Mouse (Mus musculus) forebrain, embryonic 10.5 days (tissue): ENCODE measurements around the gene 2200002J24Rik. TPM values are rescaled to one million over a fixed set of nuclear protein-coding genes. Genes with fewer than 3 reads are reported as not detected.
"Not testable (repeated sequence)": the region's sequence is repeated elsewhere in the genome, so short reads cannot be mapped to it uniquely, and the experiment has no call there.

Experiments
- DNase-seq: peaks from one replicate; pipeline ENCODE4 v3.0.0-alpha.2; 2017; ENCODE audit warnings: low spot score; ENCODE audit errors: extremely low spot score
- H3K27ac ChIP-seq: fragments of 300-500 bp; sonication (generic); 2 replicates; pipeline ENCODE4 v1.5.1; 2016; ENCODE audit warnings: mild to moderate bottlenecking
- H3K27me3 ChIP-seq: fragments of 300-500 bp; sonication (generic); 2 replicates; pipeline ENCODE4 v1.6.1; 2016; ENCODE audit warnings: mild to moderate bottlenecking; ENCODE audit not compliant: poor library complexity, severe bottlenecking
- H3K36me3 ChIP-seq: fragments of 300-500 bp; sonication (generic); replicated peaks from 2 replicates; pipeline ENCODE4 v1.6.1; 2016; ENCODE audit warnings: mild to moderate bottlenecking, moderate library complexity
- H3K4me1 ChIP-seq: fragments of 300-500 bp; sonication (generic); 2 replicates; pipeline ENCODE4 v1.6.1; 2016
- H3K4me3 ChIP-seq: fragments of 300-500 bp; sonication (generic); 2 replicates; pipeline ENCODE4 v1.5.1; 2016; ENCODE audit warnings: mild to moderate bottlenecking, moderate library complexity
- H3K9me3 ChIP-seq: fragments of 300-500 bp; sonication (generic); 2 replicates; pipeline ENCODE4 v1.6.1; 2016; ENCODE audit warnings: mild to moderate bottlenecking, moderate library complexity
- WGBS: fragments of 180-500 bp; shearing (Covaris S2); methylation state at CpG from one replicate; pipeline ENCODE4 v1.1.7; 2016; 5-methylcytosine and 5-hydroxymethylcytosine counted together
- polyA plus RNA-seq: library from polyadenylated mRNA; unstranded; fragments of >200 nt; fragmentation: Nextera tagmentation; extraction: Ambion mirVana; gene quantifications from 2 replicates; pipeline ENCODE4 v1.2.1, GENCODE M21; 2016

The 2200002J24Rik gene
- polyA plus RNA-seq, 1 experiment from 2014 or later, result not detected

DNA sequence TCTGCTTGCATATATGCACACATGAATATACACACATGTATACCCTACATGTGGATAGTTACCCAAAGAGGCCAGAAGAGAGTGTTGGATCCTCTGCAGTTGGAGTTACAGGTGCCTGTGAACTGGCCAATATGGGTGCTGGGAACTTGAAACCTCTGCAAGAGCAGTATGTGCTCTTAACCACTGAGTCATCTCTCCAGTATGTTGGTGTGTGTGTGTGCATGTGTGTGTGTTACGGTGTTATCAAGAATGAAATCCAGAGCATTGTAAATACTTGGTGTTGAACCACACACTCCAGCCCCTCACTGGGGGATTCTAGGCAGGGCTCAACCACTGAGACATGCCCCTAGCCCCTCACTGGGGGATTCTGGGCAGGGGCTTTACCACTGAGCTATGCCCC lies 8.7 kb downstream of the 2200002J24Rik start:
- H3K4me1 ChIP-seq, result no peaks in the 10 kb centered on the region
- no peak overlapping the region for H3K4me3 ChIP-seq
- H3K27me3 ChIP-seq, result no peaks in the 10 kb centered on the region
- WGBS, result 88% methylated on average over 1 of the region's 1 CpGs
- no peaks in the 10 kb centered on the region for H3K36me3 ChIP-seq
- no peak overlapping the region for H3K27ac ChIP-seq
- no peaks in the 10 kb centered on the region for H3K9me3 ChIP-seq
- DNase-seq, result no peak

DNA sequence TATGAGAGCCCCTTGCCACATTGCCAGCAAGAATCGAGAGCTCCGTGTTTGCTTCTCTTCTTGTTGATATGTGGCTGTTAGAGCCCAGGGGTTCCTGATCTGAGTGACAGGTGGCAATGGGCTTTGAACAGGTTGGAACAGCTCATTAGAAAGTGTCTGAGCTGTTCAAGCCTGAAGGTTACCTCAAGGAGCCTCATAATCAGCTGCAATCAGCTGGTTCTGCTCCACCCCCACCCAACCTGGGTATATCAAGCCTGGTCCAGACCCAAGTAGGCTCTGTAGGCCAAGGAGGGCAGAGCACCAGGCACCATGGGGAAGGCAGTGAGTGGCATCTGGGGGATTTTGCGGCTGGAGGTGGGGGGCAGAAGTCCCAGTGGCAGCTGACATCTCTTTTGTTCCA lies 13.2 kb downstream of the 2200002J24Rik start, which contains the start of gene Atp4a:
Gene Atp4a, plus strand, starts transcription at position 268 of the 400 bp plus-strand sequence.
- Histone ChIP-seq H3K27me3 (peaks cover 23% of the 10 kb centered on the region), H3K4me1 (peaks cover 3% of the 10 kb centered on the region), H3K36me3 (no peaks in the 10 kb centered on the region), H3K4me3 (no peak within 1 kb of the TSS), H3K9me3 (no peaks in the 10 kb centered on the region), H3K27ac (no peak within 1 kb of the TSS)
- 86% methylated on average over 3 of the region's 3 CpGs for WGBS
- DNase-seq, result no peak

DNA sequence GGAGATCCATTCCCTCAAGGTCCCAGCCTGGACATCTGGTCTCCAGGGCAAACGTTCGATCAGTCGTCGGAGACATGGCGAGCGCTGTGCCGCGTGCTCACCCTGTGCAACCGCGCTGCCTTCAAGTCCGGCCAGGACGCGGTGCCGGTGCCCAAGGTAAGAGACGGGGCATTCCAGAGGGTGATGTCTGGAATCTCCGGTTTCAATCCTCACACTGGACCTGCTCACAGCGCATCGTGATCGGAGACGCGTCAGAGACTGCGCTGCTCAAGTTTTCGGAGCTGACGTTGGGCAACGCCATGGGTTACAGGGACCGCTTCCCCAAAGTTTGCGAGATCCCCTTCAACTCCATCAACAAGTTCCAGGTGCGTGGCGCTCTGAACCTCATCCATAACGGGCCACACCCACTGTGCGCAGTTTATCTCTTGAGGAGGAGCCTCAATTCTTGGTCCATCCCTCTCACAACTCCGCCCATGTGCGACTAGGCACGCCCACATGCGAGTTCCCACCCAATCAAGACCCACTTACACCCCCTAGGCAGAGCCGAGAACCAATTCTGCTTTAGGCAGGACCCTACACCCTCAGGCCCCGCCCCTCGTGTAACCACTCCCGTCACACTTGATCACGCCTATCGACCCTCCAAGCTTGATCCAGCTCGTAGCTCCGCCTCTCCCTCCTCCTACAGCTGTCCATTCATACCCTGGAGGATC lies 18.4 kb downstream of the 2200002J24Rik start:
- DNase-seq, result peak; percentile 89
- 1% methylated on average over 43 of the region's 43 CpGs for WGBS
- Histone ChIP-seq H3K4me3 (peak overlapping the region; percentile 54), H3K27ac (peak overlapping the region; percentile 62; the same call in 1 of the 2 replicates), H3K4me1 (peaks cover 14% of the 10 kb centered on the region), H3K36me3 (no peaks in the 10 kb centered on the region), H3K9me3 (no peaks in the 10 kb centered on the region), H3K27me3 (peaks cover 49% of the 10 kb centered on the region)

DNA sequence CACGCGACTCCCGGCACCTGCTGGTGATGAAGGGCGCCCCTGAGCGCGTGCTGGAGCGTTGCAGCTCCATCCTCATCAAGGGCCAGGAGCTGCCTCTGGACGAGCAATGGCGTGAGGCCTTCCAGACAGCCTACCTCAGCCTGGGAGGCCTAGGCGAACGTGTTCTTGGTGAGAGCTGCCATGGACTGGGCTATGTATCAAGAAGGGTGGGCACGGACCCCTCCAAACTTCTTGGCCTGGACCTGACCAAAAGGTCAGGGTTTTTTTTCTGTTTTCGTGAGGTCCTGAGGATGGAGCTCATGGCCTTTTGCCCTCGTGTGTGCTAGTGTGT lies 19.0 kb downstream of the 2200002J24Rik start:
- Histone ChIP-seq H3K36me3 (no peaks in the 10 kb centered on the region), H3K9me3 (no peaks in the 10 kb centered on the region), H3K27ac (peak overlapping the region; percentile 62; the same call in 1 of the 2 replicates), H3K4me1 (peaks cover 14% of the 10 kb centered on the region), H3K27me3 (peaks cover 49% of the 10 kb centered on the region), H3K4me3 (peak overlapping the region; percentile 54)
- no peak for DNase-seq
- WGBS, result 9% methylated on average over 14 of the region's 14 CpGs

DNA sequence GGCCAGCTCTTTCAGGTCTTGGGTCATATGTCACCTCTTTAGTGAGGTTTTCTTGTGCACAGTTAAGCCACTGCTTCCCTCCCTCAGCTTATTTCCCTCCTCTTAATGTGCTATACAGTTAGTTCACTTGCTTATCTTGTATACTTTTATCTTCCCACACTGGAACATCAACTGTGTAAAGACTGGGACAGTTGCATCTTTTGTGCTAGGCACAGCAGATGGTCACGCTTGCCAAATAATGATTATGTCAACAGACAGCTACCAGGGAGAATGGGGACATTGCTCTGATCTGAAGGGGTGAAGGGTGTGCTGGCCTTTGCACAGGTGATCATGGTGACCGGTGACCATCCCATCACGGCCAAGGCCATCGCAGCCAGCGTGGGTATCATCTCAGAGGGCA lies 20.9 kb downstream of the 2200002J24Rik start:
- no peak overlapping the region for H3K27ac ChIP-seq
- no peak overlapping the region for H3K4me3 ChIP-seq
- peaks cover 48% of the 10 kb centered on the region for H3K27me3 ChIP-seq
- H3K4me1 ChIP-seq, result peaks cover 27% of the 10 kb centered on the region
- H3K9me3 ChIP-seq, result no peaks in the 10 kb centered on the region
- DNase-seq, result no peak
- no peaks in the 10 kb centered on the region for H3K36me3 ChIP-seq
- WGBS, result 98% methylated on average over 5 of the region's 5 CpGs

DNA sequence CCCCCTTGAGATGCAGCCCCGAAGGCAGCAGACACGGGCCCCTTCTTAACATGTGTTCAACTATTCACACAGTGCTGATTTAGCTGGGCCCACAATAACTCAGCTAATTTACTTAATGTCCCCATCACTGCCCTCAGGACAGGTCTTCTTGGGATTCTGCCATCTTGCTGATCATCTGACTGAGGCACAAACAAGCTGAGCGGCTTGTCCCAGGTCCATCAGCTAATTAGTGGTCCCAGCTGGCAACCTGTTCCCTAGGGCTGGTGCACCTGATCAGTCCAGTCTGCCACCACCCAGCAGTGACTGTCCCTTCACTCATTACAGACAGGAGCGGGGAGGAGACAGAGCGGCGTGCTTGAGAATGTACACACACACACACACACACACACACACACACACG lies 22.6 kb downstream of the 2200002J24Rik start:
- H3K27ac ChIP-seq, result no peak overlapping the region
- H3K4me3 ChIP-seq, result no peak overlapping the region
- peaks cover 30% of the 10 kb centered on the region for H3K4me1 ChIP-seq
- no peaks in the 10 kb centered on the region for H3K9me3 ChIP-seq
- DNase-seq, result no peak
- peaks cover 12% of the 10 kb centered on the region for H3K36me3 ChIP-seq
- 88% methylated on average over 7 of the region's 7 CpGs for WGBS
- H3K27me3 ChIP-seq, result peaks cover 32% of the 10 kb centered on the region

DNA sequence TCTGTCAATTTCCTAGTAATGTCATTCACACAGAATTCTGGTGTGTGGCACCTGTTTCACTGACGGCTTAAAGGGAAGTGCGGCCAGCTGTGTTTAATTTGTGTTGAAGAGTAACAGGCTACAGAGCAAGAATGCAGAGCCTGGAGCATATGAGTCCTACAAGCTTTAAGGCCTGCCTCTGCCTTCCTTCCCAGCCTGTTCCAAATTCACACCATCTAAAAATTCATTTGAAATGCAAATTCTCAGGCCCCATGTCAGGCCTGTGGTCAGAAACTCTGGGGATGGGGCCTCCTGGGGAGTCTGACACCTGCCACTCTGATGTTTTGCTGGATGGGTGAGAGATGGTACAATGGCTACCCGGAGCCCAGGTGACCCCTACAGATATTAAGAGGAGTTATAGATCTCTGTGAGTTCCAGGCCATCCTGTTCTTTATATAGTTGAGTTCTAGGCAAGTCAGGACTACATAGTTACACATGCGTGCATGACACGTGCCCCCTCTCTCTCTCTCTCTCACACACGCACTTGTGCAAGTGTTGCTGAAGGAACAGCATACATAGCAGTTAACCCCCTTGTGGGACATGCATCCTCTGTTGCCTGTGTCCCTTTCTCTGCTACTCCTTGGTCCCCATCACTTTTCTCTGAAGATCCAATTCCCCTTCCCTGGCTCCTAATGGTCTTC lies 24.7 kb downstream of the 2200002J24Rik start:
- no peak overlapping the region for H3K4me3 ChIP-seq
- no peak for DNase-seq
- peaks cover 30% of the 10 kb centered on the region for H3K36me3 ChIP-seq
- H3K27ac ChIP-seq, result no peak overlapping the region
- H3K27me3 ChIP-seq, result peaks cover 11% of the 10 kb centered on the region
- 76% methylated on average over 6 of the region's 6 CpGs for WGBS
- H3K9me3 ChIP-seq, result no peaks in the 10 kb centered on the region
- H3K4me1 ChIP-seq, result peaks cover 23% of the 10 kb centered on the region

DNA sequence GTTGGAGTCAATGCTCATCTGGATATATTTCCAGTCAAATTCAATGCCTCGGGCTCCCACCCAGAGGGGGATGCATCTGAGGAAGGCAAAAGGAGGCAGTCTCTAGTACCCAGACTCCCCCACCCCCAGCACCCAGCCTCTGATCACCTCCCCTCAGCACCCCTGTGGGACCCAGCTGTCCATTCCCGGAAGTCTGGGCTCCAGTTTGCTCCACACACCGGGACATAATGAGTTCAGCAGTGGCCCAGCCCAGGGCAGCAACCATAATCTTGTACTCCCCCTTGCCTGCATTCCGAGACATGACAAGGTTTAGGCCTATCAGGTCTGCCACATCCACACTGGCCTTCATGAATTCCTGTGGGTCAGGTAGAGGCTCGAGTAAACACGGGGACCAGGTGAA lies 29.5 kb downstream of the 2200002J24Rik start:
- no peak overlapping the region for H3K27ac ChIP-seq
- WGBS, result 87% methylated on average over 6 of the region's 6 CpGs
- no peak for DNase-seq
- H3K4me1 ChIP-seq, result peaks cover 35% of the 10 kb centered on the region
- no peaks in the 10 kb centered on the region for H3K9me3 ChIP-seq
- H3K36me3 ChIP-seq, result peaks cover 47% of the 10 kb centered on the region
- H3K27me3 ChIP-seq, result no peaks in the 10 kb centered on the region
- peak overlapping the region; percentile 88 for H3K4me3 ChIP-seq

DNA sequence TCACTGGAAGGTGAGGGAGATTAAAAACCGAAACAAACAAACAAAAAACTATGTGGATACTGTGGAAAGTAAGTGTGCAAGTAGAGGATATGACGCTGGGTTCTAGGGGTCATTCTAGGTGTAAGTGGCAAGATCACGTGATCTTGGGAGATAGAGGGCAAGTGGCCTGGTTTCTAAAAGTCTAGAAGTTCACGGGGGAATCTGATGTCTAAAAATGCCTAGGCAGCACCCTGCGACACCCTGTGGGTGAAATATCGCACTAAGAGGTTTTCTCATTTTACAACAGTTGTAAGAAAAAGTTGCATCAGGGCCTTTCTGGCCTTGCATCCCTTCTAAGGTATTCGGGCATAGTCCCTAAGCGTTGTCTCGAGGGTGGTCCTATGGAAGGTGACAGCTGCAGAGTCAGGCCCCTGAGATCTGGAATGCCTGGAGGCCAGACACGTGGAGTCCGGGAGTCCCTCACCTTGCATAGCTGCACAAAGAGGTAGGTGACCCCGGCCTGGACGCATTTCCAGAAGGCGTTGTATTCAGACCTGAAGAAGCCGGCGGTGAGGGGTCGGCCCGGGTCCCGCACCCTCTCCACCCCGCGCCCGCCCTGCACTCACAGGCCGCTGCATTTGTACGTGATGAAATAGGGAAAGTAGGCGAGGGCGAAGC lies 30.1 kb downstream of the 2200002J24Rik start:
- Histone ChIP-seq H3K4me3 (peak overlapping the region; percentile 88), H3K36me3 (peaks cover 54% of the 10 kb centered on the region), H3K4me1 (peaks cover 29% of the 10 kb centered on the region), H3K27ac (peak overlapping the region; percentile 91), H3K9me3 (no peaks in the 10 kb centered on the region), H3K27me3 (no peaks in the 10 kb centered on the region)
- 9% methylated on average over 26 of the region's 26 CpGs for WGBS
- no peak for DNase-seq

DNA sequence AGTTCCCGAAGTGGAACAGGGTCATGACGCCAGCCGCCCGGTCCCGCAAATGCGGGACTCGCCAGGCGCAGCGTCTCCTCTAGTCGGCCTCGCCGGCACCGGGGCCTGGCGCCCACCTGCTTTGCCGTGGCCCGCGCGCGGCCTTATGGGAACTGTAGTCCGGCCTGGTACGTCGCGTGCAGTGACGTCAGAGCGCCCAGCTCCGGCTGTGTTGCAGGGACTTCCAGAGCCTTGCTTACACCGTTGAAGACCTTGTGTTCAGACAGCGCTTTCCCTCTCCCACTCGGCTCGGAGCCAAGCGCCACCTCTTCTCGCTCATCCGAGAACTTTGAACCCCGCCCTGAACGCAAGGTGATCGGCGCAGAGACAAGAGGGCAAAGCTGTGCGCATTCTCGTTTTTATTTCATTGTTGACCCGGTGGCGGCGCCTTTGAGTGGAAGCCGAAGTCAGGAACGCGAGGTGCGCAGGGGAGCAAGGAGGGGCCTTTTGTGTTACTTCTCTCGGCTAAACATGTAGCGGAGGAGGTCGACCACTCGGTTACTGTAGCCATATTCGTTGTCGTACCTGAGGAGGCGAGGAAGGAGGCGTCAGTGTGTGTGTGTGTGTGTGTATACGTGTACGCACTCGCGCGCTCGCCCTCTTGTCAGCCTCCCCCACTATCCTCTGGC lies 30.8 kb downstream of the 2200002J24Rik start, which contains the start of gene Tmem147:
Gene Tmem147, minus strand, starts transcription at position 145 of the 668 bp plus-strand sequence.
- H3K27me3 ChIP-seq, result no peaks in the 10 kb centered on the region
- peaks cover 27% of the 10 kb centered on the region for H3K4me1 ChIP-seq
- WGBS, result under 1% methylated on average over 60 of the region's 60 CpGs
- DNase-seq, result peak; percentile 92
- H3K9me3 ChIP-seq, result no peaks in the 10 kb centered on the region
- H3K27ac ChIP-seq, result peak within 1 kb of the TSS; percentile 91
- peaks cover 60% of the 10 kb centered on the region for H3K36me3 ChIP-seq
- peak within 1 kb of the TSS; percentile 88 for H3K4me3 ChIP-seq

DNA sequence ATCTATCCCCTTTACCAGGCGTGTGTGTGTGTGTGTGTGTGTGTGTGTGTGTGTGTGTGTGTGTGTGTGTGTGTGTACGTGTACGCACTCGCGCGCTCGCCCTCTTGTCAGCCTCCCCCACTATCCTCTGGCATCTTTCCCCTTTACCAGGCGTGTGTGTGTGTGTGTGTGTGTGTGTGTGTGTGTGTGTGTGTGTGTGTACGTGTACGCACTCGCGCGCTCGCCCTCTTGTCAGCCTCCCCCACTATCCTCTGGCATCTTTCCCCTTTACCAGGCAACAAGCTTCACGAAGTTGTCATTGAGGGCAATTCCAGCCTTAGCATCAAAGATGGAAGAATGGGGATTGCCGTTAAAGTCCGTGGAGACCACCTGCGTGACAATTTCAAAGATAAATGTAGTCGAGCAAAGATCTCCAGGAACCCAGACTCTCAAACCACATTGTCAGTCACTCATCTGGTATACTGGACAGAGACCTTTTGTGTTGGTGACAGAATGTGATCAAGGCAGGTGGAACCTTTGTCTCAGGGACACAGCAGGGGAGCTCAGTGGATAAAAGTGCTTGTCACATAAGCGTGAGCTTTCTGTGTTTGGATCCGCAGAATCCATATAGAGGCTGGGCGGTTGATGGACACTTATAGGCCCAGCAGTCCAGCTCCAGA lies 31.5 kb downstream of the 2200002J24Rik start:
- not testable (repeated sequence) for H3K9me3 ChIP-seq

DNA sequence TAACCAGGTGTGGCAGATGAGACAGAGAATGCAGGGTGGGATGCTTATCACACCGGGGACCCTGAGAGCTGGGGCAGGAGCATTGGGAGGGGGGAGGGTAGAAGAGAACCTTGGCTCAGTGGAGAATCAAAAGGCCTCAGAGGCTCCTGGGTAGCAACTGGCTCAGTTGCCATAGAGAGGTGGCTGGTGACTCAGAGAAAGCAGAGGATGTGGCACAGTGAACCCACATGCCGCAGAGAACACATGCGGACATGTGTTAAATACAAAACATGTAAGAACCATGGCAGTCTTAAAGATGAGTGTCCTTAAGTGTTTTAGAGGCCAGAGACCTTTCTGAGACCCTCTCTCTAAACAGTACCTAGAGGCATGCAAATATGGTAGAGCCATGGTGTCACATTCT lies 37.5 kb downstream of the 2200002J24Rik start:
- no peaks in the 10 kb centered on the region for H3K9me3 ChIP-seq
- H3K4me3 ChIP-seq, result no peak overlapping the region
- 87% methylated on average over 3 of the region's 3 CpGs for WGBS
- H3K36me3 ChIP-seq, result peaks cover 74% of the 10 kb centered on the region
- no peaks in the 10 kb centered on the region for H3K4me1 ChIP-seq
- DNase-seq, result no peak
- no peaks in the 10 kb centered on the region for H3K27me3 ChIP-seq
- no peak overlapping the region for H3K27ac ChIP-seq

More for the DNA sequence above, 31.5 kb downstream of the 2200002J24Rik start:
- peaks cover 23% of the 10 kb centered on the region for H3K4me1 ChIP-seq
- peaks cover 64% of the 10 kb centered on the region for H3K36me3 ChIP-seq
- H3K4me3 ChIP-seq, result peak overlapping the region; percentile 88
- DNase-seq, H3K27me3 ChIP-seq: not testable (repeated sequence)
- 30% methylated on average over 15 of the region's 22 CpGs for WGBS
- H3K27ac ChIP-seq, result peak overlapping the region; percentile 91
